Mouse (Mus musculus): Measurements from ENCODE around the gene Ilvbl. TPM values are rescaled to one million over a fixed set of nuclear protein-coding genes. Genes with fewer than 3 reads are reported as not detected.
A peak's percentile ranks its signal among the peaks of the same experiment; 100 is the strongest.
"Not testable (repeated sequence)": the region's sequence is repeated elsewhere in the genome, so short reads cannot be mapped to it uniquely, and the experiment has no call there.

The Ilvbl gene
- total RNA-seq (2021): 50.5 and 51.8 TPM in 2 replicates
- long read RNA-seq, transcript Ilvbl-201 (16 exons, 2,329 nt): minor isoform, 9 of 150 reads
- long read RNA-seq, transcript Ilvbl-209 (15 exons, 2,233 nt): major isoform, 102 of 150 reads
- long read RNA-seq, partial matches to known transcripts: 5 of 150 reads
- long read RNA-seq, other reads (novel, unspliced or antisense): 32 of 150 reads

DNA sequence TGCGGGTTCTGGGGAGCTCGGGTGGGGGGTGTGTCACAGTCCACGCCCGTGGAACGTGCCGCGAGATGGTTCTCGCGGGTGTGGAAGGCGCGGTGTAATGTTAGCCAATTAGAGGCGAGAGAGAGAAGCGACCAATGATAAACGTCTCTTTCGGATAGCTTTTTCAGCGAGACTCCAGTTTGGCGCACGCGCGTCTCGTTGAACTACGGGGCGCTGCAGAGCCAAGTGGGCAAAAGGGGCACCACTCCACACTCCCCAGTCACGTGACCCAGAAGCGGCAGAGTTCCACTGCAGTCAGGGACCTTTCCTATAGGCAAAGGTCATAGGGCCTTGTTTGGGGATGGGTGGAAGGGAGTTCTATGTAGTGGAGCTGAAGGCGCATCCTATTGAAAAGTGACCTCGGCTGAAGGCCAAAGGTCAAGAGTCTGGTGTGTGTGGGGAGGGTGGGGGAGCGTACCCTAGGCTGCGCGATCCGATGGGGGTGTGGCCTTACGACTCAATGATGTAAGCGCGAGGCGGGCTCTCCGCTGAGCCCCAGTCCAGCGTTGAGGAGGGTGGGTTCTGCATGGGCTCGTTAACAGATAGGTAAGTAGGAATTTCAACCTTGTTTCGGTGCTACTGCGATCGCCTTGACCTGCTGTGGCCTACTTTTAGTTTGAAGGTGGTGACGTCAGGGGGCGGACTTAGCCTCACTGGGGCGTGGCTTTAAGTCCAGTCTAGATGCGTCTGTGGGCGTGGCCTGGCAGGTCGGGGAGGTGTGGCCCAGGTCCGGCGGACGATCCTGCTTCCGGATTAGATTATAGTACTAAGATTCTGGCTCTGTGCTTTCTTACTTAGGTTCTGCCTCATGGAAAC lies at the start of gene Ilvbl:
TSS of gene Ilvbl (plus strand) at position 97 of the 855 bp plus-strand sequence.
- DNase-seq: peak; percentile 92

DNA sequence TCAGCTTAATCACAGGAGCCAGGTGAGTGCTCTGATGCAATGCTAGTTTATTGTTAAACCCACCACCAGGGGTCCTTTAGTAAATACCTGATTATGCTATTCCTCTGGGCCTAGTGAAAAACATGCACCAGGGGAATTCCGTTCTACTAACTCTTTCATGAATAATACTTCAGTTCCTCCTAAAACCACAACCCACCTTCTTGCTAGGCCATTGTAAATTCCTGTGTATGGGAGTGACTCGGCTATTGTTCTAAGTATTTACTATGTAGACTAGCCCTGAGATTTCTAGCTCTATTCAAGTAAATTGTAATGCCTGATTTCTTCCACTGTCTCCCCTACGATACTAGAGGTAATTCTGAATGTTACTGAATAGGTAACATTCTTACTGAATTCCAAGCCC lies 49.1 kb upstream of the Ilvbl start:
- not testable (repeated sequence) for DNase-seq

DNA sequence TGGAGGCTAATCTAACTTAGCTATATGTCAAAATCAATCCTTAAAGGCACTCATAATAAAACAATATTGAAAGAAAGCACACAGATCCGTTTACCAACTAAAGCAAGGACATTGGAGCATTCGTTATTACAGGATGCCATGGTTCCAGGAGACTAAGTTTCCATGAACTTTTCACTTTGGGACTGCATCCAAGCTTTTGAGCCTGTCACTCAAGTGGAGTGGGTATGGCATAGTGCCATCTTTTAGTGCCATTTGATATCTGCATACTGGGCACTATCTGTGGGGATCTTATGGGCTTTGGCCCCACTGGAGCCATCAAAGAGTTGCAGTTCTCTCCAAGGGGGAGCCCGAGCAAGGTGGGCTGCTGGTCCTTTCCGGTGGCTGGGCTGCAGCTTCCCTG lies 48.6 kb upstream of the Ilvbl start:
- DNase-seq: no peak

DNA sequence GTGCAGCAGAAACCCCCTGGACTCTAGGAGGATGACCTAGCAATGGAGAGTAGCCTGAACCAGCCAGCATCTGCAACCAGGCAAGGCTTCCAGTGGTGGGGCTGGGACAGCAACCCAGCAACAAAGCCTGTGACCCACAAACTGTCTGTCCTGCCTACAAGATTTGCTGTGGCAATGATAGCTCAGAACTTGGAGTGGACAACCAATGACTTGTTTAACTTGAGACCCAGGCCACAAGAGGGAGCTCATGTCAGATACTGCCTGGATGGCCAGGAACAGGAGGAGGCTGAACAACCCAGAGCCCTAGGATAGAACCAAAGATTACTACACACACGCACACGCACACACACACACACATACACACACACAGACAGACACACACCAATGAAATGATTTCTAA lies 33.2 kb upstream of the Ilvbl start:
- DNase-seq: peak; percentile 28

DNA sequence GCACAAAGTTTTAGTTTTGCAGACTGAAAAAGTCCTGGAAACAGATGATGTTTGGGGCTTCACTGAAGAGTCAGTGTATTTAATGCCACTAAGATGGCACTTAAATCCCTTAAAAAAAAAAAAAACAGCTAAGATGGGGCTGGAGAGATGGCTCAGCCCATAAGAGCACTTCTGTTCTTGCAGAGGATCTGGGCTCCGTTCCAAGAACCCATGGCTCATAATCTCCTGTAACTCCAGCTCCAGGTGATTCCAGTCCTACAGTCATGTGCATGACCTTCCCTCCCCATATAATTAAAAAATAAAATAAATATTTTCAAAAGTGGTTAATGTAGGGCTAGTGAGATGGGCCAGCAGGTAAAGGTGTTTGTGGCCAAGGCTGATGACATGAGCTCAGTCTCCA lies 9.1 kb upstream of the Ilvbl start:
- DNase-seq: no peak

DNA sequence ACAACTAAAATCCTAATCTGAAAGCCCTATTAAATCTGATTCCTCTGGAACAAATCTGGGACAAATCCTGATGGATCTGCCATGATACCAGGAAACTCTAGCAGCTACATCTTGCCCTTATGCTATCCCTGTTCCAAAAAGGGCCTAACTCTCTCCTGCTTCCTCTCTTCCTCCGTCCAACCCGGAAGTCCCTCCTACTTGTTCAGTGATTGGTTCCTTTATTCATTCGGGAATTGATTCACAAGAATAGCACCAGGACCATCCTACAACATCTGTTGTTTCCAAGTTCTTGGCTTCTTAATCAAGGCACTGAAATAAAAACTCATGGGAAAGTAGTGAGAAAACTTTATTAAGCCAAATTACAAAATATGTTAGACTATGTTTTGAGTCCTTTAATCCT lies 5.0 kb upstream of the Ilvbl start:
- no peak for DNase-seq

DNA sequence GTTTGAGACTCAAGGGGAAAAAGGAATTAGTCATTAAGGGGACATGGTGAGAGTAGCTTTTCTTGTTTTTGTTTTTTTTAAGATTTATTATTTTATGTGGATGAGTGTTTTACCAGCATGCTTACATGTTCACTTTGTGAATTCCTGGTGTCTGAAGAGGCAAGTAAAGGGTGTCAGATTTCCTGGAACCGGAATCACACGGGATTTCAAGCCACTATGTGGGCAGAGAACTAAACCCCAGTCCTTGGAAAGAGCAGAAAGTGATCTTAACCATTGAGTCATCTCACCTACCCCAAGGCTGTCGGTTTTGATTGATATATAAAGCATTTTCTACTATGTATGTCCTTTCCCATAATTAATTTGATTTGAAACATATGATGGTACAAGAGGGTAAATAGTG lies 4.5 kb upstream of the Ilvbl start:
- no peak for DNase-seq

DNA sequence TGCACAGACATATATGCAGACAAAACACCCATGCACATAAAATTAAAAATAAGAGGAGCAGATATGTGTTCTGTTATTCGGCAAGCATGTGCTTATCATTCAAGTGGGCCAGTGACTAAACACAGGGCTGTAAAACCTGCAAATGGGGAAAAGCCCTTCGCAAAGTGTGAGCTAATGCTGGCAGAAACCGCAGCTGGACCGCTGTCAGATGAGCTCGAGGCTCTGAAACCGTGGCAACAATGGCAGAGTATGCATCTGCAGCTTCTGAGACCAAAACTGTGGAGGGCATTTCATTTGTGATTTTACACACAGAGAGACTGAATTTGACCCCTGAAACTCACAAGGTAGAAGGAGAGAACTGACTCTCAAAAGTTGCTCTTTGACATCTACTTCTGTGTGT lies 3.7 kb upstream of the Ilvbl start:
- DNase-seq: no peak

DNA sequence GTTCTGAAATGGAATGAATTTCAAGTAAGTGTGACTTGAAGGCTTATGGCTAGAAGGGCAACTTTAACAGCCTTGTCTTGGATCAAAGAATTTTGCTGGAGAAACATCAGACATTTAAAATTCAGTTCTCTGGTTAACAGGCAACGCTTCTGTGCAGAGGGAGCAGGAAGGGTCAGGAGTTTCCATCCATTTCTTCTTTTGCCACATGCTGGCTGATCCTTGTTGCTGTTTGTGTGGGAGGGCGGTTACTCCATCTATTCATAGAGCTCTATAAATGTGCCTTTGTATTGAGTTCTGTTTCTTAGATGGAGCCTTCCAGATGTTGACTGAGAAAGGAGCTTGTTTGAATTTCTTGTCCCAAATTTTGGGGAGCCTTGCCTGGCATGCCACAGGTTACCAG lies 3.2 kb upstream of the Ilvbl start:
- DNase-seq: no peak

DNA sequence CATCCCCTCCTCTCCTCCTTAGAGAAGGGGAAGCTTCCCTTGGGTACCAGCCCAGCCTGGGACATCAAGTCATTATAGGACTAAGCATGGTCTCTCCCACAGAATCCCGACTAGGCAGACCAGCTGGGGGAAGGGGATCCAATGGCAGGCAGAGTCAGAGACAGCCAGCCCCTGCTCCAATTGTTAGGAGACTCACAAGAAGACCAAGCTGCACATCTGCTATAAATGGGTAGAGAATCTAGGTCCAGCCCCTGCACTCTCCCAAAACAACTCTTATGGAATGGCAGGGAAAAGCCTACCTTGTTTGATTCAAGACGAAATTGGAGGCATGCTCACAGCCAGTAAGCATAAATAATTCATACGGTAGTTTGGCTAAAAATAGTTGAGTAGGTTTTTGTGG lies 920 bp upstream of the Ilvbl start:
- DNase-seq: no peak

DNA sequence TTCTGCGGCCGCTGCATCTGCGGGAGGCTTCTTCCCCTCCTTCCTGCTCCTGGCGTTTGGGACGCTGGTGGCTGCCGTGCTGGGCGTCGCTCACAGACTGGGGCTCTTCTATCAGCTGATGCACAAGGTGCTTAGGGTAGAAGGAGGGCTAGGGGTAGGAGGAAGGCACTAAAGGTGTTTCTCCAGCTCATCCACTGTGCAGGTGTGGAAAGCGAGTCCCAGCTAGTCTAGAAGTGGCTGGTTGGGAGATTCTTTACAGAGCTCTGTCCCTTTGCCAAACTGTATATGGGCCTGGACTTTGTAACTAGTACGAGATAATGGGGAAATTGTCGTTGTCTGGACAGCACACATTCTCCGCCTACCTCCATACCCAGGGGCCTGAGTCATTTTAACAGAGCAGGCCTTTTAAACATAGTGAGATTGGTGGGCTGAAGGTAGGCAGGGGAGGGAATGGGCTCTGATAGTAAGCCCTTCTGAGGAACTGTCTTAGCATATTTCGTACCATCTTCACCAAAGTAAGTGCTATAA lies 1.0 kb downstream of the Ilvbl start:
- no peak for DNase-seq

DNA sequence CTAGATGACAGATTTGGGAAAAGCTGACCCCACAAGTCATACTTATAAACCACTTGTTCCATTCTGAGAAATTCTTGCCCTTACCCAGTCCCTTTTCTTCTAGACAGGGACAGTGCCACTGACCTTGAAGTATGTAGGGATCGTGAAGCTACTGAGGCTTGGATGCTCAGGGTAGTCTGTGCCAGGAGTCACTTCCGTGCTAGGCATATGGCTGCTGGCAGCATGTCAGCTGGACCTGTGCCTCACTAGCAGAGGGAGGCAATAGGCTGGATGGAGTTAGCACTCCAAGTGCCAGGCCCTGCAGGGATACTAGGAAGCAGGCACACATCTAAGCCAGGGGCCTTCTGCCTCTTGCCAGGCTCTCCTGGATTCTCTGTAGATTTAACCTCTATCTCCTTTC lies 1.5 kb downstream of the Ilvbl start:
- peak; percentile 68 for DNase-seq

DNA sequence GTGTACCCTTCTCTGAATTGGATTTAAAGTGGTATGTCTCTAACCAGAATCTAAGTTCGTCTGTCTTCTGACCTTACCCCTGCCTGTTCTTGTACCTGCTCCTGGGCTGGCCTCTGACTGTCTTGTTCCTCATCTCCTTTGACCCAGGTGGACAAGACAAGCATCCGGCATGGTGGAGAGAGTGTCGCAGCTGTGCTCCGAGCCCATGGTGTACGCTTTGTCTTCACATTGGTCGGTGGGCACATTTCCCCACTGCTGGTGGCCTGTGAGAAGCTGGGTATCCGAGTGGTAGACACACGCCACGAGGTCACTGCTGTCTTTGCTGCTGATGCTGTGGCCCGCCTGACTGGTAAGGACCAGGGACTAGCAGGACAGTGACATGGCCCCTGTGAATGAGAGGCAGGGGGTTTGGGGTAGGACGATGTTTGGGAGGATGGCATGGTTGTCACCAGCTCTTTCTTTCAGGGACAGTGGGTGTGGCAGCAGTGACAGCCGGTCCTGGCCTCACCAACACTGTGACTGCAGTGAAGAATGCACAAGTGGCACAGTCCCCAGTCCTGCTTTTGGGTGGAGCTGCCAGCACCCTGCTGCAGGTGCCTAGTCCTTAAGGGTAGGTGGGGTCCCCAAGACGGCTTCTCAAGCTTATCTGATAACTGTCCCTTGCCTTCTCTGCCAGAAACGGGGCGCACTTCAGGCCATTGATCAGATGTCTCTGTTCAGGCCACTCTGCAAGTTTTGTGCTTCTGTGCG lies 2.5 kb downstream of the Ilvbl start:
- no peak for DNase-seq

DNA sequence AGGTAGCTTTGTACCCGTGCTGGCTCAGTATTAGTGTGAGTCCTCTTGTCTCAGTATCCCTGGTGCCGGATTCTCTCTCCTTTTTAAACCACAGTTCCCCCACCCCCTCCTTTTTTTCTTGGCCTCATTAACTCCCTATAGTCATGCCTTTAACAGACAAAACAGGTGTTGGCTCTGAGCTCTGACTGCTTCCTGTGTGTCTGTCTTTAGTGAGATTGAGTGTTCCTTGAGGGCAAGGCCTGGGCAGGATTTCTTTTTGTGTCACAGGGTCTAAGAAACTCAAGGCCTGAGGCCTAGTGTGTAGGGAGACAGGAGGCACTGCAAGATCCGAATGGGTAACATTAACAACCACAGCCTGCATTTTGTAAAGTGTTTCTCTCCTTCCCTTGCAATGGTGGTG lies 4.1 kb downstream of the Ilvbl start:
- DNase-seq: no peak

DNA sequence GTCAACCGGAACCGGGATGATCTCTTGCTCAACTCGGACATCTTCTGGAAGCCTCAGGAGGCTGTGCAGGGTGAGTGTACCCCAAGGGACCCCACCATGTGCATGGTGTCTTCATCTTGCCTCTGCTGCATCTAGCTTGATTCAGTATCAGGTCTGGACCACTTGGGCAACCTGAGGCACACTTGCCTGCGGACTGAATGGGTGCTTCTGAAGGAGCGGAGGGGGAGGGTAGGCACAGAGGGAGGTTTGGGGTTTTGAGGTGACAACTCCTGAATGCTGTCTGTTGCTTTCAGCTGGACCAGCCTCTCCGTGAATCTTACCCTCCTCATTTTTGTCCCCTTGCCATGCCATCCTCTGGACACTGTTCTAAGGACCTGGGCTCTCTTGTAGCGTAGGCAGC lies 7.0 kb downstream of the Ilvbl start:
- DNase-seq: no peak

DNA sequence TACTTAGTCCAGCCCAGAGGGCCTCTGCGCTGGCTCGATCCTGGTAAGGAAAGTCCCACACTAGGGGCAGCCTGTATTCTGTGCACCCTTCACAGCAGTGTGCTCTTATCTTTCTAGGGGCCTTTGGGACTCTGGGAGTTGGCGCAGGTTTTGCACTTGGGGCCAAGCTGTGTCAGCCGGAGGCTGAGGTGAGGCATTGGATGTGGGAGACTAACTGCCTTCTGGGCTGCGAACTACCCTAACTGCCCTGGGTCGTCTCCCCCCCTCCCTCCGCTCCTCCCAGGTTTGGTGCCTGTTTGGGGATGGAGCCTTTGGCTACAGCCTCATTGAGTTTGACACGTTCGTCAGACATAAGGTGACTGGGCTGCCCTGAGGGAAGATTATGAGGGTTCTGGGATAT lies 9.2 kb downstream of the Ilvbl start:
- no peak for DNase-seq

DNA sequence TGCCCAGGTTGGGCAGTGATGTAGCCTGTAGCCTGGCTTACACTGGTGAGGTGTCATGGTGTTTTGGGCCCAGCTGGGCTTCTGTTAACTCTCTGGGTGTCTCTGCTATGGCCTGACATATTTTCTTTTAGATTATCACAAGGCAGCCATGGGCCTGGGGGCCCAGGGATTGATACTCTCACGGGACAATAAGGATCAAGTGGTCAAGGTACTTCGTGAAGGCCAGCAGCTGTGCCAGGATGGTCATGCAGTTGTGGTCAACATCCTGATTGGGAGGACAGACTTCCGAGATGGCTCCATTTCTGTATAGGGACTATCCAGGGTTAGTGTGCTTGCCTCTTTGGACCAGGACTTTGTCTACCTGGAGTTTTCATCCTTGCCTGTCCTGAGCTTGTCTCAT lies 9.8 kb downstream of the Ilvbl start:
- DNase-seq: no peak

DNA sequence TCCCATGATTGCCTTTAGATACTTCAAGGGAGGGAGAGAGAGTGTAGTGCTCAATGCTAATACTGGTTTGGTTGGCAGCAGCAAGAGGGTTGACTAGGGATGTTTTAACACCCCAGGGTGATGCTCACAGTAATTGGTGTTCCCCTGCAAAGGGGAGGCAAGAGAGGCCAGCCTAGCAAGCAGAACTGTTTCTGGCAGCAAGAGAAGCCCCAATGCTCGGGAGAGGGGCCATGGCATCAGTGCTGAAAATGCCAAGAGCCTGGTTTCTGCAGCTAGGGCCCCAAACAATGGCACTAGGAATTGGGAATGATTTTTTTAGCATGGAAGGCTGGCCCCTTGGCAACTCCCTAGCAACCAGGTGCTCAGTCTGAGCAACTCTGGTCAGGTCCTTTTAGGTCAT lies 10.8 kb downstream of the Ilvbl start:
- no peak for DNase-seq

DNA sequence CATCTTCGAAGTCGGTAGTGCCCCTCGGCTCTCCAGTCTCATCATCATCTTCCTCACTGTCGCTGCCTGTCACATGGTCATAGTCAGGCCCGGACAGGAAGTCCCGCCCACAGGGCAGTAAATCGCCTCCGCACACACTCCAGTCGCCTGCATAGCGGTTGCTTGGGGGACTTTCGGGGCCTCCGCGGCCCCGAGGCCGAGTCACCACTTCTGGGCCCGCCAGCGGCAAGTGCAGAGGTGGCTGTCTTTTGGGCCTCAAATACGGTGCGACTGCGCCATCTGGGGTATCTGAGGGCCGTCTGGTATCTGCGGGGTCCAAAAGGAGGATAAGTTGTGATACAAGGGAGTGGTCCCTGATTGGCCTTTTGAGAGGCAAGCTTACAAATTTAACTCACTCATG lies 11.5 kb downstream of the Ilvbl start:
- DNase-seq: no peak

DNA sequence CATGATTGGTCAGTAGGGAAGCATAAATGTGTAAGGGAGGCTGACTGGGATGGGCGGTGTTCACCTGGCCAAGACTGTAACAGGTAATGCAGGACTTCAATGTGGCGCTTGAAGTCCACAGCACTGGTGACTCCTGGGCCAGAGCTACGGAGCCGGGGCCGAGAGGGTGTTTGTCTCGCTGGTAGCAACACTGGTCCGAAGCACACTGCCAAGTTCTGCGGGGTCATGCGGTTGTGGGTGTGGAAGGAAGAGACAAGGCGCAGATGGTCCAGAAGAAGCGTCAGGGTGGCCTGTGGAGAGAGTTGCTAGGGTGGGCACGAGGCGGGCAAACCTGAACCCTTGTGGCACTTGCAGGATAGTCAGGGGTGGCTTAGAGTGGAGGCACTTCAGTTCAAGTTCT lies 11.9 kb downstream of the Ilvbl start:
- DNase-seq: no peak

DNA sequence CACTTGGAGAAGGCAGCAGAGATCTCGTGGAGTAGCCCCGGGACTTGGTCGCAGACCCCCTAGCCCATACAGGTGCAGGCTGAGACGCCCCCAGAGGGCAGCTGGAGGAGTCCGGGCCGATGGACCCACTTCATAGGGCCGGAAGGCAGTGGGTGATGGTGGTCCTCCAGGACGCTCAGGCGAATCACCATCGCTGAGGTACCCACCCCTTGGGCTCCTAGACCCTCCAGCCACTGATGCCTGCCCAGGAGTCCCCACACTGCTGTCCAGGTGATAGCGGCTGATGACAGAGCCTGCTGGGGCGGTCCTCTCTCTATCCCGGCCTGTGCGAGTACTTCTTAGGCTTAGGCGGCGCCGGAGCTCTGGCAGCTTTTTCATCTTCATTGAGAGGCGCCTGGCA lies 15.1 kb downstream of the Ilvbl start:
- DNase-seq: no peak

DNA sequence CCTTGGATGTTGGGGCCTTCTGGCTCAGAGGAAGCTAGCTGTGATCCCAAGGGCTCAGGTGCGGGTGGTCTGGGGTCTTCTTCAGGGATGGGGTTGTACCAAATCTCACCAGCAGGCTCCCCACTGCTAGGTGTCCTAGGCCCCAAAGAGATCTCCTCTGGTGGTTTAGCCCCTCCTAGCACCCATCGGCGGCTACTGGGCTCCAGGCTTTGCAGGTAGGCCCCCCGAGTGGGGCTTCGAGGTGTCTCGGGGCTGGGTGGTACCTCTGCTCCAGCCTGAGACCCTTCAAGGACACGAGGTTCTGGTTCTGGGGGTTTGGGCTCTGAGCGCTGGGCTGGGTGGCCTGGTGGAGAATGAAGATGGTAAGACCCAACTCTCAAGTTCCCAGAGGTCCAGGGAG lies 15.8 kb downstream of the Ilvbl start:
- DNase-seq: no peak

DNA sequence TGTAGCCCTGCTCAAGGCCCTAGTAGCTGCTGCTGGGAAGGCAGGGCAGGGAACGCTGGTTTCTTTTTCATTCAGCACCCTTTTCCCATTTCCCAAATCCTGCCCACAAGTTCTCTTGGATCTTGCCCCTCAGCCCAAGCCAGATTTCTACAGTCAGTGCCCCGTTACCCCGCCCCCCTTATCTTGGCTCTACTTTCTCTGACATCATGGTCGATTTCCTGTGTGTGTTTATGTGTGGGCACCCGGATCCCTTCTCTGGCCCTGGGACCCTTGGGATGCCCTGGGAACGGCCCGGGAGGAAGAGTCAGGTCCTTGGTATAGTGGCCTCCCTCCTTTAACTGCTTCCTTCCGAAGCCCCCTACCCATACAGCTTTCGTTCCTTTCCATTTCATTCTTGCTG lies 16.6 kb downstream of the Ilvbl start:
- no peak for DNase-seq

Data from adrenal gland, postnatal 25 days (tissue).